Mouse (Mus musculus): Measurements from ENCODE around the gene Scfd2.

- TF ChIP-seq EP300 (IDR thresholded peaks at IDR 0.05; ENCODE audit: low read depth) (no peak), CTCF (IDR thresholded peaks at IDR 0.05; ENCODE audit: low read depth) (no peak)
Observed at GRCm38 (mm10) chr5:74188886-74189285, 342.7 kb downstream of the Scfd2 start.
